Mouse (Mus musculus): ENCODE data around the gene Cyp39a1. TPM values are rescaled to one million over a fixed set of nuclear protein-coding genes. Genes with fewer than 3 reads are reported as not detected.

The Cyp39a1 gene
- total RNA-seq, 2 experiments from 2014 or later, result 8.0 to 10.7 TPM

DNA sequence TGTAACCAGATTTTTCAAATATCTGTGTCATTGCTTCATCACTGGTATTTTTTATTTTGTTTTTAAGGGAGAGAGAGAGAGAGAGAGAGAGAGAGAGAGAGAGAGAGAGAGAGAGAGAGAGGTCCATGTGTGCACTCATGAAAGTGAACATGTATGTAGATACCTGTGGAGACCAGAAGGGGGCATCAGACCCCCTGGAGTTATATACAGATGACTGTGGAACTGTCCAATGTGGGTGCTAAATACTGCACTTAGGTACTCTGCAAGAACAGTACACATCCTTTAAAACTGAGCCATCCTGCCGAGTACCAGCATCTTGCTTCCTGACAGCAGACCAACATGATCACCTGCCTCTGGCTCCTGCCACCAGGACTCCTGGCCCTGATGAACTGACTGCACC, 9.0 kb downstream of the Cyp39a1 start:
- intact Hi-C loops (cut with DNase I), result no loop called here
- no peak for DNase-seq

GRCm38 (mm10) chr17:43677317-43677716, 10.1 kb downstream of the Cyp39a1 start:
- no peak for DNase-seq
- intact Hi-C loops (cut with DNase I), result no loop called here

- intact Hi-C loops (cut with DNase I), result no loop called here
- no peak for DNase-seq
These were observed 16.9 kb downstream of the Cyp39a1 start for GRCm38 (mm10) chr17:43684086-43684485.

DNA sequence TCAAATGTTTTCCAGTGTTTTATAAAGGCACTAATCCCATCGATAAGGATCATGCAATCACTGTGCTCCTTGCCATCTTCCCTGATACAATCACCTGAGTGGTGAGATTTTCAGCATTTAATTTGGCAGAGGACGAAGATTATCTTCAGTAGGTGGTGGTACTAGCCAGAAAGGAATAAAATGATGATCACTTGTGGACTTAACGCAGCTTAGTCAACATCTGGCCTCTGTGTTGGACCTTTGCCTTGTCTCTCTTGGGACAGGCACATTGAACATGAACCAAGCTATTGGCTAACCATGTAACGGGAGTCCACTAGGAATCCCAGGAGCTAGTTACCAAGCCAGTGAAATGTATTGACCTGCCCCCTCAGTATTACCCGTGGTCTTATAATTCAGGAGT, 17.4 kb downstream of the Cyp39a1 start:
- intact Hi-C loops (cut with DNase I), result no loop called here
- DNase-seq, result no peak

DNA sequence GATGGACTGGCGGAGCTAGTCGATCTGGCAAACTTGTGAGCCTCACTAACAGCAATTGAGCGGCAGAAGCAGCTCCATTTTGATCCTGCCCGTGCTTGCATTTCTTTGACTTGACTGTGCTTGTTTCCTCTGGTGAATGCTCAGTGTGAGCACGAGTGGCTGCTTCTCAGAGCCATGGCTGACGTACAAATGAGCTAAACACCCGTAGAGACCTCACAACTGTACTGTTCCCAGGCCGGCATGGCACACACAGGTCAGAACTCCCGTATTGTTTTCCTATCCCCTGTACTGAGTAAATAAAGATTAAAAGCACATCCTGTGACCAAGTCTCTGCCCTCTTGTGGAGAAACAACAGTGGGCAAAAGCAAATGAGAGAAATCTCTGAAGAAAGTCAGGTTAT, 22.4 kb downstream of the Cyp39a1 start:
- intact Hi-C loops (cut with DNase I), result no loop called here
- DNase-seq, result no peak

- intact Hi-C loops (cut with DNase I), result loop anchor here (1.0 to 5.0 kb wide), 4 partner anchors 102 to 428 kb away; partner anchors contain the start of gene Rcan2
- peak; percentile 81 to 89 for DNase-seq
These were observed 31.9 kb downstream of the Cyp39a1 start for GRCm38 (mm10) chr17:43698997-43699649.

DNA sequence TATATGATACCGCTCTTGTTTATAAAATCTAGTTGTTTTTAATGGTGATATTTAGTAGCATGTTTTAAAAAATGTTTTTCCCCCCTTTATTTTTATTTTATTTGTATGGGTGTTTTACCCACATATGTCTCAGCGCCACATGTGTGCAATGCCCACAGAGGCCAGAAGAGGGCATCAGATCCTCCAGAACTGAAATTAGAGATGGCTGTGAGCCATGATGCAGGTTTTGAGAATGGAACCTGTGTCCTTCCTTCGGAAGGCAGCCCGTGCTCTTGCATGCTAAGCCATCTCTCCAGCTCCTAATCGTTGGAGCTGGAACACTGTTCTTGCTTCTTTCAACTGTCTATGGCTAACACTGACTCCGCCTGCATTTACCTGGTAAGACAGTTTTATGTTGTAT, 33.8 kb downstream of the Cyp39a1 start:
- peak; percentile 73 to 84 for DNase-seq
- intact Hi-C loops (cut with DNase I), result no loop called here

GRCm38 (mm10) chr17:43704216-43704930, 37.1 kb downstream of the Cyp39a1 start:
- intact Hi-C loops (cut with DNase I), result no loop called here
- no peak for DNase-seq

- intact Hi-C loops (cut with DNase I), result loop anchor here (5.0 kb wide), 1 partner anchor 41 kb away; no protein-coding TSS in a partner anchor
- DNase-seq, result no peak
These were observed 39.5 kb downstream of the Cyp39a1 start for GRCm38 (mm10) chr17:43706749-43707148.

- DNase-seq, result peak; percentile 79 to 84
- intact Hi-C loops (cut with DNase I), result loop anchor here (5.0 kb wide), 1 partner anchor 40 kb away; no protein-coding TSS in a partner anchor
These were observed 40.0 kb downstream of the Cyp39a1 start for GRCm38 (mm10) chr17:43707254-43707653.

GRCm38 (mm10) chr17:43711557-43712352, 44.5 kb downstream of the Cyp39a1 start:
- DNase-seq, result no peak
- intact Hi-C loops (cut with DNase I), result no loop called here

- intact Hi-C loops (cut with DNase I), result no loop called here
These were observed 47.0 kb downstream of the Cyp39a1 start for GRCm38 (mm10) chr17:43714191-43714590.

DNA sequence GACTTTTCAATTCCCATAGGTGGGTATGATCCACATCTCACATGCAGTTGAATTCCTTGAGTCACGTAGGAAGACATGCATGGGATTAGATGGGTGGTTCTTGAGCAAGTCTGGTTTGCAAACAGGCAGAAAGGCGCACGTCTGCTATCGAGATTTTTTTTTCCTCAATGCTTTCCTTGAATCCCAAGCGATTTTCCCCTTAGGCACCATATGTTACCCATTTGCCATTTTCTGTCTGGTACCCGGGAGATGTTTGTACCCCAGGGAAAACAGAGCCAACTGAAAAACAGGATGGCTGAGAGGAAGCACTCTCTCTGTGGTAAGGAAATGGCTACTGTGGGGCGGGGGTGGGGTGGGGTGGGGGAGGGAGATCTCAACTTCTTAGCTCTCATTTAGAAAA, 49.4 kb downstream of the Cyp39a1 start:
- DNase-seq, result no peak
- intact Hi-C loops (cut with DNase I), result no loop called here

More at GRCm38 (mm10) chr17:43714191-43714590, 47.0 kb downstream of the Cyp39a1 start:
- DNase-seq, result peak; percentile 40 to 44

DNA sequence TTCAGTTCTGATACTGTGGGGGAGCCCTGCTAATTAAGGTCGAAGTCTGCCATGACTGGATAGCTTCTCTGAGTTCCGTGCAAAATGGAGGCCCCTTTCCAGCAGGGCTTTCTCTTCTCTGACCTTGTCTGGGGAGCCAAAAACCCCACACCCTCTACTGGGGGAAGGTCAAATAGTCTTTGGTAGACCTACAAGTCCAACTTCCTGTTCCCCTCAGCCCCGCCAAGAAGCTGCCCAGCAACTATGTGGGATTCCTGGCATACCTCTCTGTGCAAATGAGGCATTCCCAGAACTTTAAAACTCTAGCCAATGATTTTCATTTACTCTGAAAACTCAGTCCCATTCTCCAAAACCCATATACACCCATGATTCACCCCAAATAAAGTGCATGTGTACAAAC, 52.2 kb downstream of the Cyp39a1 start:
- intact Hi-C loops (cut with DNase I), result no loop called here
- peak in 1 of 2 experiments; percentile 42 for DNase-seq

- DNase-seq, result no peak
- intact Hi-C loops (cut with DNase I), result no loop called here
These were observed 57.3 kb downstream of the Cyp39a1 start for GRCm38 (mm10) chr17:43724480-43724879.

GRCm38 (mm10) chr17:43731327-43731726, 64.1 kb downstream of the Cyp39a1 start:
- no peak for DNase-seq
- intact Hi-C loops (cut with DNase I), result no loop called here

GRCm38 (mm10) chr17:43731976-43732375, 64.8 kb downstream of the Cyp39a1 start:
- DNase-seq, result no peak
- intact Hi-C loops (cut with DNase I), result no loop called here

DNA sequence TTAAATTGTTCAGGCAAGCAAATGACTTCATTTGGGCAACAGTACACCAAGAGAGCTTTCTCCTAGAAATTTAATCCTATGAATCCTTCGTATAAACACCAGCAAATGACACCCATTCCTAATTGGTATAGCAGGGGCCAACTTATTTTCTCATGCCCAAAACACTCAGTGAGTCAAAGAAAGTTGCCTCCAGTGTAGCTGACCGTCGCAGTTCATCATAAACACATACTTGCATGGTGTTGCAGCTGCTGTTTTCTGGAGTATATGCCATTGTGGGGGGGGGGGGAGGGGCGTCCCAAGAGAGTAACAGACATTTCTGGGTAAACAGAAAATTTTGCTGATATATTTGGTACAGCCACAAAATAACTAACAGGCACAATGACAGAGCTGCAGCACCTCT, 67.0 kb downstream of the Cyp39a1 start:
- intact Hi-C loops (cut with DNase I), result no loop called here
- DNase-seq, result no peak

- intact Hi-C loops (cut with DNase I), result no loop called here
- DNase-seq, result peak; percentile 56
These were observed 76.7 kb downstream of the Cyp39a1 start for GRCm38 (mm10) chr17:43743933-43744332.

DNA sequence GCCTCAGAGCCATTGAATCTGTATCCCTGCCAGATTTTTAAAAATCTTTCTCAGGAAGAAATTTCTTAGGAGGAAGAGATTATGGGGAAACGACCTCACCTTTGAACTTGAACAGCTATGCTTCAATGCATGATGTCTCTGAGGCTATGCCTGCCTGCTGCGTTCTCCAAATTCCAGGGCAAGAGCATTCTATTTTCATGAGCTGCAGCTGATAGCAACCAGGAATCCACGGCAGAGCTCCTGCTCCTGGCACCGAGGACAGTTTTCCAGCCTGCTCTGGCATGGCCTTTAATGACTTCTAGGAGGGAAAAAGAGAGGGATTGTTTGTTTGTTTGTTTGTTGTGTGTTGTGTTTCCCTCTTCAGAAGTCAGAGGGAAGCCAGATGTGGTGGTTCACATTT, 77.2 kb downstream of the Cyp39a1 start:
- intact Hi-C loops (cut with DNase I), result no loop called here
- DNase-seq, result peak; percentile 69 to 70

DNA sequence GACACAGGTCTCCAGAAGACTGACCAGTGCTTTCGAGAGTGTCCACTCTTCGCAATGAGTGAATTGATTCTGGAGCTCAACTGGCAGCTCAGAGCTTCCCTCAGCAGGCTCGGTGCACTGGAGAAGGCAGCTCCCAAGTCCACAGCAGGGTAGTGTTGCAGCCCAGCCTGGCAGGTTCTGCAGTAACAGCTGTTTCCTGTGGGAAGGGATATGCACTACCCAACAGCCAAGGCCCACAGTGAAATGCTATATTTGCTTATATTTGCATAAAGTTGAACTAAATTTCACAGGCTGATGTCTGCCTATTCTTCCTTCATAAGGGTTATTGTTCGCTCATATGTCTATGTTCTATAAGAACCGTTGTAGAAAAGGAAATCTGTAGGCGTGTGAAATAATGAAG, 83.9 kb downstream of the Cyp39a1 start:
- intact Hi-C loops (cut with DNase I), result no loop called here
- DNase-seq, result no peak

Measured in heart, postnatal 10 days (tissue).